Mouse (Mus musculus): ENCODE measurements around the gene Pdia5. TPM values are rescaled to one million over a fixed set of nuclear protein-coding genes. Genes with fewer than 3 reads are reported as not detected.

Gene Pdia5
- polyA plus RNA-seq, 1 experiment: 18.0 TPM

GRCm38 (mm10) chr16:35456305-35456704, 34.4 kb downstream of the Pdia5 start:
- Histone ChIP-seq H3K79me3 (ENCODE audit: low read depth) (no peaks in the 10 kb centered on the region), H3K27me3 (ENCODE audit: control insufficient read depth, insufficient read depth, insufficient read length) (no peaks in the 10 kb centered on the region), H3K36me3 (ENCODE audit: control insufficient read depth, insufficient read depth) (peaks cover 12% of the 10 kb centered on the region), H3K79me2 (ENCODE audit: control insufficient read depth, insufficient read depth) (no peaks in the 10 kb centered on the region), H3ac (ENCODE audit: control insufficient read depth, insufficient read length, low read depth) (no peak overlapping the region), H3K4me3 (ENCODE audit: insufficient read depth, poor library complexity, severe bottlenecking) (no peak overlapping the region)
- no peak for TF ChIP-seq FOSL1 (IDR thresholded peaks at IDR 0.05; ENCODE audit: insufficient read depth, low read length, poor library complexity, severe bottlenecking)
- no peak for TF ChIP-seq MYOD1 (IDR thresholded peaks at IDR 0.05; ENCODE audit: control insufficient read depth, insufficient read length, low read depth)
- no peak for TF ChIP-seq CEBPB (IDR thresholded peaks at IDR 0.05; ENCODE audit: low read depth)
- no peak for TF ChIP-seq MYOG (IDR thresholded peaks at IDR 0.05; ENCODE audit: control insufficient read depth, extremely low read depth, insufficient read length)

- TF ChIP-seq FOSL1 (IDR thresholded peaks at IDR 0.05; ENCODE audit: insufficient read depth, low read length, poor library complexity, severe bottlenecking) (no peak), MYOD1 (IDR thresholded peaks at IDR 0.05; ENCODE audit: control insufficient read depth, insufficient read length, low read depth) (no peak), MAX (IDR thresholded peaks at IDR 0.05) (no peak), MYOG (IDR thresholded peaks at IDR 0.05; ENCODE audit: control insufficient read depth, extremely low read depth, insufficient read length) (no peak), CEBPB (IDR thresholded peaks at IDR 0.05; ENCODE audit: low read depth) (no peak), USF1 (IDR thresholded peaks at IDR 0.05; ENCODE audit: low read depth) (no peak)
- no peaks in the 10 kb centered on the region for H3K79me3 ChIP-seq (ENCODE audit: low read depth)
- peaks cover 12% of the 10 kb centered on the region for H3K36me3 ChIP-seq (ENCODE audit: control insufficient read depth, insufficient read depth)
- no peak overlapping the region for H3ac ChIP-seq (ENCODE audit: control insufficient read depth, insufficient read length, low read depth)
- H3K4me3 ChIP-seq (ENCODE audit: insufficient read depth, poor library complexity, severe bottlenecking): no peak overlapping the region
- no peaks in the 10 kb centered on the region for H3K27me3 ChIP-seq (ENCODE audit: control insufficient read depth, insufficient read depth, insufficient read length)
- no peaks in the 10 kb centered on the region for H3K79me2 ChIP-seq (ENCODE audit: control insufficient read depth, insufficient read depth)
These were observed 34.9 kb downstream of the Pdia5 start for GRCm38 (mm10) chr16:35455822-35456221.

- H3ac ChIP-seq (ENCODE audit: control insufficient read depth, insufficient read length, low read depth): no peak overlapping the region
- no peak for TF ChIP-seq CEBPB (IDR thresholded peaks at IDR 0.05; ENCODE audit: low read depth)
- TF ChIP-seq MYOD1 (IDR thresholded peaks at IDR 0.05; ENCODE audit: control insufficient read depth, insufficient read length, low read depth): no peak
- TF ChIP-seq CTCF (IDR thresholded peaks at IDR 0.05; ENCODE audit: control insufficient read depth, insufficient read depth, insufficient read length): no peak
- TF ChIP-seq FOSL1 (IDR thresholded peaks at IDR 0.05; ENCODE audit: insufficient read depth, low read length, poor library complexity, severe bottlenecking): no peak
- no peak for TF ChIP-seq MAX (IDR thresholded peaks at IDR 0.05)
- TF ChIP-seq MYOG (IDR thresholded peaks at IDR 0.05; ENCODE audit: control insufficient read depth, extremely low read depth, insufficient read length): no peak
- no peak for TF ChIP-seq USF1 (IDR thresholded peaks at IDR 0.05; ENCODE audit: low read depth)
- H3K27me3 ChIP-seq (ENCODE audit: control insufficient read depth, insufficient read depth, insufficient read length): no peaks in the 10 kb centered on the region
- no peaks in the 10 kb centered on the region for H3K79me3 ChIP-seq (ENCODE audit: low read depth)
- peaks cover 14% of the 10 kb centered on the region for H3K36me3 ChIP-seq (ENCODE audit: control insufficient read depth, insufficient read depth)
- no peaks in the 10 kb centered on the region for H3K79me2 ChIP-seq (ENCODE audit: control insufficient read depth, insufficient read depth)
- H3K4me3 ChIP-seq (ENCODE audit: insufficient read depth, poor library complexity, severe bottlenecking): no peak overlapping the region
These were observed 40.5 kb downstream of the Pdia5 start for GRCm38 (mm10) chr16:35450018-35450630.

GRCm38 (mm10) chr16:35442026-35442415, 48.7 kb downstream of the Pdia5 start:
- H3K79me2 ChIP-seq (ENCODE audit: control insufficient read depth, insufficient read depth): no peaks in the 10 kb centered on the region
- H3K27me3 ChIP-seq (ENCODE audit: control insufficient read depth, insufficient read depth, insufficient read length): no peaks in the 10 kb centered on the region
- H3ac ChIP-seq (ENCODE audit: control insufficient read depth, insufficient read length, low read depth): no peak overlapping the region
- H3K36me3 ChIP-seq (ENCODE audit: control insufficient read depth, insufficient read depth): no peaks in the 10 kb centered on the region
- TF ChIP-seq FOSL1 (IDR thresholded peaks at IDR 0.05; ENCODE audit: insufficient read depth, low read length, poor library complexity, severe bottlenecking) (no peak), MYOD1 (IDR thresholded peaks at IDR 0.05; ENCODE audit: control insufficient read depth, insufficient read length, low read depth) (no peak), USF1 (IDR thresholded peaks at IDR 0.05; ENCODE audit: low read depth) (no peak), MYOG (IDR thresholded peaks at IDR 0.05; ENCODE audit: control insufficient read depth, extremely low read depth, insufficient read length) (no peak), MAX (IDR thresholded peaks at IDR 0.05) (no peak), CEBPB (IDR thresholded peaks at IDR 0.05; ENCODE audit: low read depth) (no peak), CTCF (IDR thresholded peaks at IDR 0.05; ENCODE audit: control insufficient read depth, insufficient read depth, insufficient read length) (no peak)
- H3K79me3 ChIP-seq (ENCODE audit: low read depth): no peaks in the 10 kb centered on the region
- H3K4me3 ChIP-seq (ENCODE audit: insufficient read depth, poor library complexity, severe bottlenecking): no peak overlapping the region

- Histone ChIP-seq H3K27me3 (ENCODE audit: control insufficient read depth, insufficient read depth, insufficient read length) (no peaks in the 10 kb centered on the region), H3K79me2 (ENCODE audit: control insufficient read depth, insufficient read depth) (no peaks in the 10 kb centered on the region), H3ac (ENCODE audit: control insufficient read depth, insufficient read length, low read depth) (no peak overlapping the region), H3K4me3 (ENCODE audit: insufficient read depth, poor library complexity, severe bottlenecking) (no peak overlapping the region), H3K79me3 (ENCODE audit: low read depth) (no peaks in the 10 kb centered on the region), H3K36me3 (ENCODE audit: control insufficient read depth, insufficient read depth) (no peaks in the 10 kb centered on the region)
- TF ChIP-seq MAX (IDR thresholded peaks at IDR 0.05): no peak
- no peak for TF ChIP-seq CTCF (IDR thresholded peaks at IDR 0.05; ENCODE audit: control insufficient read depth, insufficient read depth, insufficient read length)
- no peak for TF ChIP-seq MYOD1 (IDR thresholded peaks at IDR 0.05; ENCODE audit: control insufficient read depth, insufficient read length, low read depth)
- TF ChIP-seq CEBPB (IDR thresholded peaks at IDR 0.05; ENCODE audit: low read depth): no peak
- TF ChIP-seq USF1 (IDR thresholded peaks at IDR 0.05; ENCODE audit: low read depth): no peak
- no peak for TF ChIP-seq MYOG (IDR thresholded peaks at IDR 0.05; ENCODE audit: control insufficient read depth, extremely low read depth, insufficient read length)
- no peak for TF ChIP-seq FOSL1 (IDR thresholded peaks at IDR 0.05; ENCODE audit: insufficient read depth, low read length, poor library complexity, severe bottlenecking)
These were observed 49.2 kb downstream of the Pdia5 start for GRCm38 (mm10) chr16:35441346-35442025.

Data from C2C12 (cell line).